Mouse (Mus musculus): Measurements from ENCODE around the gene Fdxacb1.

- TF ChIP-seq CTCF (IDR thresholded peaks at IDR 0.05) (no peak), EP300 (IDR thresholded peaks at IDR 0.05) (no peak)
Measured at GRCm38 (mm10) chr9:50724147-50724546, 43.9 kb upstream of the Fdxacb1 start.
